Mouse (Mus musculus) Patski (cell line): Measurements from ENCODE around the gene Dnajc12. TPM values are rescaled to one million over a fixed set of nuclear protein-coding genes. Genes with fewer than 3 reads are reported as not detected.
"Not testable (repeated sequence)": the region's sequence is repeated elsewhere in the genome, so short reads cannot be mapped to it uniquely, and the experiment has no call there.

Source experiments
- ATAC-seq: fragments of 100-300 bp; one replicate; pipeline ENCODE4 v1.8.0; 2021
- CTCF ChIA-PET: fragments of 350-600 bp; sonication (Branson Sonifier 250); formaldehyde crosslinking; loops from one replicate; lab custom pipeline; 2022; ENCODE audit warnings: inconsistent platforms; lab: Charles Lee
- POLR2A ChIA-PET: fragments of 350-600 bp; sonication (Branson Sonifier 250); formaldehyde crosslinking; loops from one replicate; lab custom pipeline; 2022; ENCODE audit warnings: antibody characterized with exemption, inconsistent platforms; lab: Charles Lee
- DNase-seq: peaks from one replicate; pipeline ENCODE4 v3.0.0-alpha.2; 2011; ENCODE audit warnings: low read depth, low spot score
- H3K27me3 ChIP-seq: fragments of 371-371 bp; one replicate; pipeline ENCODE4 v1.5.1; 2021
- CTCF ChIP-seq: fragments of 100-300 bp; IDR thresholded peaks from one replicate; pipeline ENCODE4 v1.5.1; 2021
- in situ Hi-C: fragments of 300-500 bp; cut with MboI; formaldehyde crosslinking; loops from 3 replicates; pipeline ENCODE4 v1.11.1; 2018; ENCODE audit warnings: low pct_unique_long_range_greater_than_20kb, mixed read lengths
- polyA plus RNA-seq: library from polyadenylated mRNA; unstranded; gene quantifications from one replicate; pipeline ENCODE4 v1.2.3, GENCODE M21; 2021

Gene Dnajc12
- polyA plus RNA-seq, 1 experiment from 2014 or later, result 17.4 TPM

GRCm38 (mm10) chr10:63386444-63386843, 4.2 kb downstream of the Dnajc12 start:
- ChIA-PET CTCF (interaction anchor here (0.9 to 1.3 kb wide), 2 partner anchors 9 to 11 kb away, joined by 3 read pairs; no protein-coding TSS in a partner anchor), POLR2A (interaction anchor here (0.5 kb wide), 1 partner anchor 36 kb away, joined by 4 read pairs; no protein-coding TSS in a partner anchor)
- ATAC-seq (peak; percentile 78), DNase-seq (no peak)
- TF ChIP-seq CTCF, result no peak
- in situ Hi-C loops, result no loop called here
- no peaks in the 10 kb centered on the region for H3K27me3 ChIP-seq

GRCm38 (mm10) chr10:63386991-63387390, 4.7 kb downstream of the Dnajc12 start:
- ATAC-seq (peak; percentile 37), DNase-seq (no peak)
- in situ Hi-C loops, result no loop called here
- no peaks in the 10 kb centered on the region for H3K27me3 ChIP-seq
- ChIA-PET CTCF (interaction anchor here (0.9 to 1.3 kb wide), 2 partner anchors 9 to 11 kb away, joined by 3 read pairs; no protein-coding TSS in a partner anchor), POLR2A (interaction anchor here (0.5 kb wide), 1 partner anchor 36 kb away, joined by 4 read pairs; no protein-coding TSS in a partner anchor)
- TF ChIP-seq CTCF, result no peak

DNA sequence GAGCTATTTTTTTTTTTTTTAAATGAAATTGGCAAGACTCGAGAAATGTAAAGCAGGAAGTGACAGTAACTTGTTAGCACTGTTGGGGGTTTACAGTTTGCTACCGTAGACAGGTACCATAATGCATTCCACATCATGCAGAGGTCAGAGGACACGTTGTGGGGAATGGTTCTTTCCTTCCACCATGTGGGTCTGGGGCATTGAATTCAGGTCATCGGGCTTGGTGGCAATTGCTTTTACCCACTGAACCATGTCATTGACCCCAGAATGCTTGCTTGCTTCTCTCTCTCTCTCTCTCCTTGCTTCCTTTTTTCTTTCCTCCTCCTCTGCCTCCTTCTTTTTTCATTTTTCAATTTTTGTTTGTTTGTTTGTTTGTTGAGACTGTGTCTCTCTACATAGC, 6.7 kb downstream of the Dnajc12 start:
- in situ Hi-C loops, result no loop called here
- DNase-seq (no peak), ATAC-seq (no peak)
- no peaks in the 10 kb centered on the region for H3K27me3 ChIP-seq
- TF ChIP-seq CTCF, result no peak
- POLR2A ChIA-PET, result no interaction called here
- CTCF ChIA-PET, result interaction anchor here (1.5 kb wide), 1 partner anchor 10 kb away, joined by 5 read pairs; no protein-coding TSS in a partner anchor

DNA sequence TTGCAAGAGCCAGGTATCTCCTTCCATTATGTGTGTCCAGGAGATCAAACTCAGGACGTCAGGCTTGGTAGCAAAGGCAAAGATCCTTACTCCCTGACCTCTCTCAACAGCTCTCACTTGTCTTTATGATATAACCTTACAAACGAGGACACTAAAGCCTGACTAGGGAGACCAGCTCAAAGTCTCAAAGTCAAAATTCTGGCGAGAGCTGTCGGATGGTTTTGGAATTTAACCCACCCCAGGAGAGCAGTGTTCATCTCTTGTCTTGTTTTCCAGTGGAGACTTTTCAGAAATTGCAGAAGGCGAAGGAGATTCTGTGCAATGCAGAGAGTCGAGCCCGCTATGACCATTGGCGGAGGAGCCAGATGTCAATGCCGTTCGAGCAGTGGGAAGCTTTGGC, 14.7 kb downstream of the Dnajc12 start:
- in situ Hi-C loops, result no loop called here
- no peak for DNase-seq
- POLR2A ChIA-PET, result interaction anchor here (1.5 kb wide), 1 partner anchor 14 kb away, joined by 3 read pairs; the partner anchor contains the start of gene Dnajc12
- no peaks in the 10 kb centered on the region for H3K27me3 ChIP-seq
- no peak for TF ChIP-seq CTCF
- ATAC-seq, result no peak
- CTCF ChIA-PET, result interaction anchor here (1.3 to 1.5 kb wide), 2 partner anchors 14 to 88 kb away, joined by 4 read pairs; no protein-coding TSS in a partner anchor

DNA sequence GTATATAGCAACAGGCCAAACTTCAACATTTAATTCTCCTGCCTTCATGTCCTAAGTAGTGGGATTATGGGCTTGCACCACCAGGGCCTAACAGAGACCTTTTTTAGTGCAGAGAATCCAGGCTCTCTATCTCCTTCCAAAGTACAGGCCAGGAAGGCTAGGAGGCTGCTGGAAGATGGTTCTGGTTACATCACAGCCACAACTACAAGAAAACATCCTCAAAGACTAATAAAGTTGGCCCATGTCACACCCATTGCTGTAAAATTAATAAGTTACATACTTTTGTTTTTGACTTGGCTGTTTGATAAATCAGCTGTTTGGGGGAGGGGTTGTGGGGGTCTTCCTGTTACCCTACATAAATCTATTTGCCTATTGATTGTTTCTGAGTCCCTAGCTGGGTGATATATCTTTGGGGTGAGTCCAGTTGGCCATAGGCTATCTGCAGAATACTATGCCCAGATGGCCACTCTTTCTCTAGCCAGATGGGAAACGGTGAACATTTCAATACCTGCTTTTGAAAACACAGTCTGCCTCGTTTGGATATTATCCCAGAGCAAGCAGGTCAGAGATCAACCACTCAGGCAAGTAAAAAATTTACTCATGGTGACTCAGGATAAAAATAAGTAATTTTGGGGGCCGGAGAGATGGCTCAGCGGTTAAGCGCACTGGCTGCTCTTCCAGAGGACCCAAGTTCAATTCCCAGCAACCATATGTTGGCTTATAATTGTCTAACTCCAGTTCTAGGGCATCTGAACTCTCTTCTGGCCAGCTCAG, 20.7 kb downstream of the Dnajc12 start:
- no peak for TF ChIP-seq CTCF
- DNase-seq, result no peak
- ChIA-PET POLR2A (no interaction called here), CTCF (no interaction called here)
- no peak for ATAC-seq
- no peaks in the 10 kb centered on the region for H3K27me3 ChIP-seq
- in situ Hi-C loops, result no loop called here

- POLR2A ChIA-PET, result no interaction called here
- H3K27me3 ChIP-seq, result no peaks in the 10 kb centered on the region
- in situ Hi-C loops, result no loop called here
- no peak for TF ChIP-seq CTCF
- ATAC-seq (no peak), DNase-seq (no peak)
- CTCF ChIA-PET, result no interaction called here
Observed at GRCm38 (mm10) chr10:63403636-63404035, 21.4 kb downstream of the Dnajc12 start.

DNA sequence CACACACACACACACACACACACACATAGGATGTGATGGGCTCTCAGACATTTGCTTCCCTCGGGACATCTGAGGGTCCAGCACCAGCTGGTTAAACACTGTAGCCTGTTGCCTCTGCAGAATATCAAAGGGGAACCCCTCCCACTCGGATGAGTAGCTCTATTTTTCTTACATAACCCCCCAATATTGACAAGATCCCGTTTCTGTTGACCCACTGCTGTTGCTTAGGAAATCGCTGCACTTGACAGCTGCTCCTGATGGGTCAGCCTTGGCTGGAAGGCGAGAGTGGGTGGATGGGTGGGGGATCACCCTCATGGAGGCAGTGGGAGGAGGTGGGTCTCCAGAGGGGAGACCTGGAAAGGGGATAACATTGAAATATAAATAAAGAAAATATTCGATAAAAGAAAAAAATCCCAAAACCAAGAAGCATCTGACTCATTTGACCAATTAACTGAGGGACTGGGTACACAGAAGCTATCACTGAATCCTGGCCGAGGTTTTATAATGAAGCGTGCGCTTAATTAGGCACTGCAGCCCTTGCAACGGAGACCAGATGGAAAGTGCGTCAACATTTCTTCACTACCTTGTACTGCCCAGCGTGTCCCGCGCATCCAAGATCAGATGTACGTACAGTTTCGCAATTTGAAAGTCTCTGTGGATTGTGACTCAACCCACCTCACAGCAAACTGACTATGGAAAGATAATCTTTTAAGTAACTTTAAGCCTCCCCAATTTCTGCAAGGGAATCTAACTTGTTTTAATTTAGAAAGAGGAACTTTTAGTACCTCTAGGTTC, 28.1 kb downstream of the Dnajc12 start:
- ATAC-seq (no peak), DNase-seq (no peak)
- ChIA-PET POLR2A (no interaction called here), CTCF (no interaction called here)
- in situ Hi-C loops, result no loop called here
- no peak for TF ChIP-seq CTCF
- no peaks in the 10 kb centered on the region for H3K27me3 ChIP-seq

DNA sequence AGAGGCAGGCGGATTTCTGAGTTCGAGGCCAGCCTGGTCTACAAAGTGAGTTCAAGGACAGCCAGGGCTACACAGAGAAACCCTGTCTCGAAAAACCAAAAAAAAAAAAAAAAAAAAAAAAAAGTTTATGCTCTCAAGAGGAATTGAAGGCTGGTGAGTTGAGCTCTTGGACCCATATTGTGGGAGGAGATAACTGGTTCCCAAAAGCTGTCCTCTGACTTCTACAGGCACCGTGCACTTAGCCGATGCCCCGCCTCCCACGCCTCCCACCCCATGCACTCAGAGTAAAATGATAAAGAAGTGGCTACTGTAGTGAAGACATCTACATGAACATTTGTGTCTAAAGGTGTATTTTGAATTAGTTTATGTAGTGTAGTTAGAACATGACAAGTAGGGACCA, 29.4 kb downstream of the Dnajc12 start:
- POLR2A ChIA-PET, result interaction anchor here (0.6 kb wide), 1 partner anchor 403 kb away, joined by 6 read pairs; no protein-coding TSS in a partner anchor
- CTCF ChIA-PET, ATAC-seq, H3K27me3 ChIP-seq, in situ Hi-C loops, DNase-seq: not testable (repeated sequence)

DNA sequence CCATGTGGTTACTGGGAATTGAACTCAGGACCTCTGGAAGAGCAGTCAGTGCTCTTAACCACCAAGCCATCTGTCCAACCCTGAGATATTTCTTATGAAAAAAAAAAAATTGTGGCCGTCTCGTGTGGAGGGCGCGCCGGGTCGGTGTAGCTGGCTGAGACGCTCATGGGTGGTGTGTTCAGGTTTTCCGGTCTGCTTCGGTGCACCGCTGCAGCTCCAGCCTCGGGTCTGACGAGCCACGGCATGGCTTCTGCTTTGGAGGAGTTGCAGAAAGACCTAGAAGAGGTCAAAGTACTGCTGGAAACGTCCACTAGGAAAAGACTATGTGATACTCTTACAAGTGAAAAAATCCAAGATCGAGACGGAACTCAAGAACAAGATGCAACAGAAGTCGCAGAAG, 30.5 kb downstream of the Dnajc12 start:
- no peak for DNase-seq
- H3K27me3 ChIP-seq, result no peaks in the 10 kb centered on the region
- no peak for TF ChIP-seq CTCF
- in situ Hi-C loops, result no loop called here
- POLR2A ChIA-PET, result interaction anchor here (0.6 kb wide), 1 partner anchor 315 kb away, joined by 3 read pairs; no protein-coding TSS in a partner anchor
- CTCF ChIA-PET, result no interaction called here
- ATAC-seq, result no peak

GRCm38 (mm10) chr10:63415287-63415686, 33.0 kb downstream of the Dnajc12 start:
- H3K27me3 ChIP-seq, result no peaks in the 10 kb centered on the region
- DNase-seq (no peak), ATAC-seq (no peak)
- in situ Hi-C loops, result no loop called here
- TF ChIP-seq CTCF, result no peak
- ChIA-PET POLR2A (interaction anchor here (0.6 to 0.7 kb wide), 3 partner anchors 66 to 155 kb away, joined by 4 to 6 read pairs (median 5); no protein-coding TSS in a partner anchor), CTCF (interaction anchor here (1.1 to 1.6 kb wide), 2 partner anchors 9 to 28 kb away, joined by 3 to 4 read pairs; no protein-coding TSS in a partner anchor)
